Mouse (Mus musculus): ENCODE measurements at regions not wholly inside any gene's neighbourhood (a gene's known extent, or its start where the extent isn't known, plus 50 kb on each side); places are given as distances from the start of the nearest gene placed in this dataset.
"Not testable (repeated sequence)": the region's sequence is repeated elsewhere in the genome, so short reads cannot be mapped to it uniquely, and the experiment has no call there.

DNA sequence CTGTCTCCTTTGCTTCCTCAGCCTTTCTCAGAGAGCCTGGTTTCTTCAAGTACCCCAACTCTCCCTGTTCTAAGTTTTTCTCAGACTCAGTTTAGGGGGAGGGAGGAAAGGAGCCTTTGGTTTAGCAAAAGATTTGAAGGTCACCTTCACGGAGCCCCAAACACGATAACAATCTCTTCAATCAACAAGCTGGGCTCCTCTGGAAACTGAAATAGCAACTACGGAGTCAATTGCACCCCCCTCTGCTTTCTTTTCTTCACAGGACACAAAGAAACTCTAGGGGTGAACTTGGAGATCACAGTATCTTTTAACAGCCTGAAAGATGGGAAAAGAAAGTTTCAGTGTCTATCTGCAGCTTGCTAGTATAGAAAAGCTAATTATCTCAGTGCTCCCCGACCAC lies 151.4 kb upstream of the 1700012A03Rik start:
- CTCF ChIA-PET = no interaction called here

GRCm38 (mm10) chr6:31897001-31897400 lies 153.0 kb upstream of the 1700012A03Rik start:
- CTCF ChIA-PET = no interaction called here

GRCm38 (mm10) chr6:31895835-31896234 lies 154.2 kb upstream of the 1700012A03Rik start:
- CTCF ChIA-PET = no interaction called here

DNA sequence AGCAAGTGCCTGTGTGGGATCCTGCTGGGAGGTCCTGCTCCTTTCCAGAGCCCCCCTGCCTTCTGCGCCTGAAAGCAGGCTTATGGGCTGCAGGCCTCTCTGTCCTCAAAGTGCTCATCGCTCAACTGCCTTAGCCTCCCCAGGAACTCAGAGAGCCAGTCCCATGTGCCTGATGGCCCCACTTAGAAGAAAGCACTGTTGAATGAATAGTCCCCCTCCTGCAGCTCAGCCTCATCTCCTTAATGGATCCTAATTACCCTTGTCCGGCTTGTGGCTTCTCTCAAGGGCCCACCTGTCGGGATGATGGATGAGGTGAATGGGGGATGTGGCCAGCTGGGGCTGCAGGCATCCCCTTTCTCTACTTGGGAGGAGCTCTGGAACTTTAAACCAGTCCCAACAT lies 163.1 kb upstream of the 1700012A03Rik start:
- CTCF ChIA-PET = no interaction called here

DNA sequence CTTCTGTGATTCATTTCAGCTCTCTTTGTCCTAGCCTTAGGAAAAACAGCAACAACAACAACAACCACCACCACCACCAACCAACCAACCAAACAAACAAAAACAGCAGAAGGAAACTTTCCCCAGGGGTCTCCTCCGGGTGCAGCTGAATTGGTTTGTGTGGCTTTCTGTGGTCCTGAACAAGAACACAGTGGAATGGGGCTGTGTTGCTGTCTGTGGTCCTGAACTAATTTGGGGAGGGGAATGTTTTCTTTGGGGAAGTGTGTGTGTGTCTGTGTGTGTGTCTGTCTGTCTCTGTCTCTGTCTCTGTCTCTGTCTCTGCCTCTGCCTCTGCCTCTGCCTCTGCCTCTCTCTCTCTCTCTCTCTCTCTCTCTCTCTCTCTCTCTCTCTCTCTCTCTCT lies 164.8 kb upstream of the 1700012A03Rik start:
- CTCF ChIA-PET = not testable (repeated sequence)

- CTCF ChIA-PET = no interaction called here
Measured at GRCm38 (mm10) chr6:31883726-31884125, 166.3 kb upstream of the 1700012A03Rik start.

GRCm38 (mm10) chr6:31874616-31875015 lies 175.4 kb upstream of the 1700012A03Rik start:
- CTCF ChIA-PET = no interaction called here

- CTCF ChIA-PET = no interaction called here
Measured at GRCm38 (mm10) chr6:31873911-31874310, 176.1 kb upstream of the 1700012A03Rik start.

GRCm38 (mm10) chr6:31871766-31872165 lies 178.3 kb upstream of the 1700012A03Rik start:
- CTCF ChIA-PET = no interaction called here

GRCm38 (mm10) chr6:31861996-31862395 lies 188.1 kb upstream of the 1700012A03Rik start:
- CTCF ChIA-PET = no interaction called here

DNA sequence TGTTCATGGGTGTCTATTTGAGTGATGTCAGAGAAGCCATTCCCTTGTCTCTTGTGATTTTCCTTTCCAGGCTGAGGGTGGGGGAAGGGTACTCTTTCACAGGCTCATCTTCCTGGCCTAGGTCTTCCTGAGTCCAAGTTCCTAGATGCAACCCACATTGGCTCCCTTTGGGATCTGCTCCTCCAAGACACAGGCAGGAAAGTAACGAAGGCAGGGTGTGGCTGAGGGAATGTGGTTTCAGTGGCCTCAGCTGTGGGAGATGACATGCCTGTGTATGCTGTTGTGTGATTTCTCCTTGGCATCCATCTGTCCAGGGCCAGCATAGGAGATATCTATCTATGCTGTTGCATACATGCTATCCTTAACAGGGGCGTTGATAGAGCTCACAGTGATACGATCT lies 190.4 kb upstream of the 1700012A03Rik start:
- CTCF ChIA-PET = no interaction called here

DNA sequence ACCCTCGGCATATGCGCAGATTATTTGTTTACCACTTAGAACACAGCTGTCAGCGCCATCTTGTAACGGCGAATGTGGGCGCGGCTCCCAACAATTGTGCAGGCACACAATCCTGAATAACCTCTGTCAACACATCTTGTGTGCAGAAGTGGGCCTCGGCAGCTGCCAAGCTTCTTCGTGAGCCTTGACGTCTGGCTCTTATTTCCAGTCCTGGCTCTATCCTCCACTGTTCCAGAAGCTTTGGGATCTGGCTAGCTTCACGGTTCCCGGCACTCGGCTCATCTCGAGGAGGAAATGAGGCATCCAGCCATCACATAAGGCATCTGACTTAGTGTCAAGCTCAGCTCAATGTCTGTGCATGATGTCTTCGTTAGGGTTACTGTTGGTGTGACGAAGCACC lies 195.8 kb upstream of the 1700012A03Rik start:
- CTCF ChIA-PET = no interaction called here

GRCm38 (mm10) chr6:31846319-31846718 lies 203.7 kb upstream of the 1700012A03Rik start:
- CTCF ChIA-PET = no interaction called here

DNA sequence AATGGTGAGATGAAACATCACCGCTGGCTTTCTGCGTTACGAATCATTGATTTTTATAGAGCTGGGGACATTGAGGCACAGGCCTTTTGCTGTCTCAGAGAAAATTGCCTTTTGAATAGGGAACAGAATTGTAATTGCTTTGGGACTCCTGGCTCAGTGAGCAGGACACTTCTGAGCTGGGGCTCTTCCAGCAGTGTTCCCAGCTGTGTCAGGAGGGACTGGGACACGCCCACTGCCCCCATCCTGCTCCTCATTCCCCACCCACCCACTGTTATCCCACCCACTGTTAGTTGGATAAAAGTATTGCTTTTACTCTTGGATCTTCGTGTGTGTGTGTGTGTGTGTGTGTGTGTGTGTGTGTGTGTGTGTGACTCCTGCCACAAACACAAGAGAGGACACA lies 204.4 kb upstream of the 1700012A03Rik start:
- CTCF ChIA-PET = no interaction called here

DNA sequence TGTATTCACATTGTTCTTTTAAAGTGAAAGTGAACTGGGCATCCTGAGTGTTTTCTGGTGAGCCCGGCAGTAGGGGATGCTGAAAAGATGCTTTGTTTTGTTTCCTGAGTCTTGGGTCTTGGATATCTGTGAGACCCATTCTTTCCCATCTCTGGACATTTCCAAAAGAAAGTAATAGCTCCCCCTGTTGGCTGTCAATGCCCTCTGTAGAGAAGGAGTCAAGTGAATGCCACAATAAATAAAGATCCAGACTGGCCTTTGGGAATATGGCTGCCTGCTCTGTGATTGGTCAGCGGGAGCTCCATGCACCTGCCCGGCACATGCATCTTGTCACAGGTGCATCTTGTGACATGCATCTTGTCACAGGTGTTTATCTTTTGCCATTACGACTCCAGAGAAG lies 209.4 kb upstream of the 1700012A03Rik start:
- CTCF ChIA-PET = no interaction called here

GRCm38 (mm10) chr6:31838588-31838987 lies 211.5 kb upstream of the 1700012A03Rik start:
- CTCF ChIA-PET = no interaction called here

DNA sequence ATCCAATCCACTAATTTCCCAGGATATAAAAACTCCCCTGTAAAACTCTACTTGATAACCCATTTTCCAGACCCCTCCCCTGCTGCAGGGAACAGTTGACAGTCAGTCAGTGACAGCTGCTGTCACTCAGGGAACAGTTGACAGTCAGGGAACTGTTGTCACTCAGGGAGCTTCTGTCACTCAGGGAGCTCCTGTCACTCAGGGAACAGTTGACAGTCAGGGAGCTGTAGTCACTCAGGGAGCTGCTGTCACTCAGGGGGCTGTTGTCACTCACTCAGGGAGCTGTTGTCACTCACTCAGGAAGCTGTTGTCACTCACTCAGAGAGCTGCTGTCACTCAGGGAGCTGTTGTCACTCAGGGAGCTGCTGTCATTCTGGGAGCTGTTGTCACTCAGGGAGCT lies 214.3 kb upstream of the 1700012A03Rik start:
- CTCF ChIA-PET = no interaction called here

- CTCF ChIA-PET = interaction anchor here (0.6 kb wide), 1 partner anchor 14 kb away, joined by 12 read pairs; no protein-coding TSS in a partner anchor
Measured at GRCm38 (mm10) chr6:31834503-31834902, 215.5 kb upstream of the 1700012A03Rik start.

DNA sequence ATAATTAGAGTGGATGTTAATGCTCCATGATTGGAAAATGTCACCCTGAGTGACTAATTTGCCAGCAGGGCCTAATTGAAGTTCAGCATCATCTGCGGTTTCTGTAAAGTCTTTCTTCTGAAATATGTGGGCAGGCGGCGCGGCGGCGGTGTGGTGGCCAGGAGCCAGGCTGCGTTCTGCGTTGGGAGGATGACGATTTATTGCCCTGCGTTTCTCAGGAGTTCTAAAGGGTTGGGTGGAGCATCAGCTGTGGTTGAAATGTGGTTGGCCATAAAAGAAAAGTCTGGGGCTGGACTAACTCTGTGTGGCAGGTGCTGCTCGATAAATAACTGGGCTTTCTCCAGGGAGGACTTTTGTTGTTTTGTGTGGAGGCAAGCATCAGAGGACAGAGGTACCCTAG lies 219.4 kb upstream of the 1700012A03Rik start:
- CTCF ChIA-PET = no interaction called here

DNA sequence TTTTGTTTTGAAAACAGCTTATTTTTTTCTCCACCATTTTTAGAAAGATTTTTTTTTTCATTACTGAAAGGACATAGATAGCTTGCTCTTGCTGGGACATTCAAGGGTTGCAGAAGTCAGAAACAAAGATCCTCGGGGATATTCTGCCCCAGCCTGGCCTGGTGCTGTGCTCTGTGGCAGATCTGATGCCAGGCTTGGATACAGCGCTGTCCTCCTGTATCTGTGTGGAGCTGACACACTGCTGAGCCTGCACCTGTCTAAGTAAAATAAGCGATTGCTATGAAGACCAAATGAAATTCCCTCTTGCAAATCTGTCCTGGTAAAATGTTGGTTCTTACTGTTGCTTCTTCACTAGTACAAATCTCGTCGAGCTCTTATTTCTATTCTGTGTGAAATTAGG lies 226.4 kb upstream of the 1700012A03Rik start:
- CTCF ChIA-PET = no interaction called here

GRCm38 (mm10) chr6:31822186-31823085 lies 227.6 kb upstream of the 1700012A03Rik start:
- CTCF ChIA-PET = no interaction called here

DNA sequence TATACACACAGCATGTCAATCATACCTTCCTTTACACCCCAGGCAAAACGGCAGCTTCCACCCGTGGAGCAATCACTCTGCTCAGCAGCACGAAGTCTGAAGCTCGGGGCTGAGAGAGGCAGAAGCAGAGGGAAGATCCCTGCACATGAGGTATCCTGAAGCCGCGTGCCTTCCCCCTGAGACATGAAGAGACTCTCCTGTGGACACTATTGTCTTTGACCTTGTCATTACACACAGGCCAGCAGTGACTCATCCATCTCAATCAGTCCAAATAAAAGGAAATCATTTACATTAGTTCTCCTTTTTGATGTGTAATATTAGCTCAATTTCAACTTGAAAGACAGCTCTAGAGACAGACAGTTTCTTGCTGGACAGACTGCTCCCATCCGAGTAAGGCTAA lies 228.4 kb upstream of the 1700012A03Rik start:
- CTCF ChIA-PET = no interaction called here

GRCm38 (mm10) chr6:31817640-31818039 lies 232.4 kb upstream of the 1700012A03Rik start:
- CTCF ChIA-PET = no interaction called here

DNA sequence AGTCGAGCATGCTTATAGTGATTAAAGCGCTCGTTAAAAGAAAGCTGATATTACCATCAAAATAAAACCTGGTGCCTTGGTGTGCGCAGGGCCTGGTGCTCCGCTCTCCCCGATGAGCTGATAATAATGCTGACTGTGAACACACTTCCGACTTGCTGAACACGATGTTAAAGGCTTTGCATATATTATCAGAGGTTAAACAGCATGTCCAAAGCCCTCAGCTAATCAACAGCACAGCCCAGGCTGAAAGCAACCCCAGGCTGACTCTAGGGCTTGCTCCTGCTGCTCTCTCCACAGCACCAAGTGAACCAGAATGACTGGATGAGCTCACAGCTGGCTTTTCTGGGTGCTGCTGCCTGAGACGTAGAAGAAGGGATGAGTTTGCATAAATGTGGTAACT lies 238.2 kb upstream of the 1700012A03Rik start:
- CTCF ChIA-PET = no interaction called here
